Mouse (Mus musculus): ENCODE measurements around the gene Treh.

Gene Treh

DNA sequence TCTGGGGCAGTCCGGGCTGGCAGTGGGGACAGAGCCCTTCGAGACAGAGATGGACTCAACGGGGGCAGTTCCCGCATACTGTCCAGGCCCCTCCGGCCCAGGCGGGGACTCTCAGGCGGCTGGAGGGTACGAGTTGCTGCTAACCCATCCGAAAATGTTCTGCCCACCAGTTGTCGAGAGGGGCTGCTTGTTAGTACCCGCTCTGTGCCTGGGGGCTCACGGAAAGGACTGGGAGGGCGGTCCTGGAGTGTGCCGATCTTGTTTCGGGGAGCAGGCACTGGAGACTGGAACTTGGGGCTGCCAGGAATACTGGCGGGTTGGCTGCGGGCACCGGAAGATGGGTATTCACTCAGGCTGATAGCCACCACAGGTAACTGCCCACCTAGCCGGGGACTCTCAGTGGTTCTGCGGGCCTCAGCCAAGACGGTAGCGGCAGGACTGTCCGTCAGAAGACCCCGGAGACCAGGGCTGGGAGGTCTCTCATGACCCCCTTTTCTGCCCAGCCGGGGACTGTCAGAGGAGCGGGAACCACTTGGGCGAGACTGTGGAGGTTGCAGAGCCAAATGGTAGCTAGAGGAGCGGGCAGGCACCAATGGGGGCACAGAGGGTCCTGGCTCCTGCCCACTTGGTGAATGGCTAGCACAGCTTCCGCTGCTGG, 42.8 kb downstream of the Treh start:
- no peak for DNase-seq (ENCODE audit: low spot score in 2 of 2)

DNA sequence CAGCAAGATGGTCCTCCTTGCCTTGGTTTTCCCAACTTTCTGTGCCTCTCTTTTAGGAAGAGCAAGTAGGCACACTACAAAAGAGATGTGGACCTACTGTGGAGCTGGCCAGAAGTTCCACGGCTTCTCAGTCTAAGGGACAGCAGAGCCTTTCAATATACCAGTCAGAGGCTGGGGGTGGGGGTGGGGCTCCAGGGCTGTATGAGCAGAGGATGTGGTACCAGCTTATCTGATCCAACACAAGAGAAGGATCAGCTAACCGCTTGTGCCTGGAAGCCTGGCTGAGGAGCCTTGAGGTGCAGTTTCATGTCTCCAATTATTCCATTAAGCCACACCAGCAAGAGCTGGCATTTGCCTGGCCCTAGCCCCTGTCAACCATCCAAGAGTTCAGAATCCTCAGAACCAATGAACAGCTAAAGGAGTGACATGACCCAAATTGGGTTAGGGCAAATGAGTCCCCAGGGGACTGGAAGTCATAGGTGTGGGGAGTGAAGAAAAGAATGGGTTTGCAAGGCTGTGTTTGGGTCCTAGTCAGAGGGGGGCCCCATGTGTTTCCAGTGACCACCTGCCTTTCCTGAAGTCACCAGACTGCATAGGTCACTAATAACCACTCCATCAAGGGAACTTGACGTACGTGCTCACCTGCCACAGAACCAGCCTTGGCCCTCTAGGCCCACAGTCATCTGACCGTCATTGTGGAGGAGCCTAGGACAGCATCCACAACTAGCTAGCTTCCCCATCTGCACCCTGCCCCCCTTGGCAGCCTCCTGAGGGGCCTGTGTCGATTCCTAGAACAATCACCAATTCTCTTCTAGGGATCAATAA, 44.2 kb downstream of the Treh start:
- DNase-seq (ENCODE audit: low spot score in 2 of 2) = no peak

GRCm38 (mm10) chr9:44717822-44718242, 44.8 kb downstream of the Treh start:
- DNase-seq (ENCODE audit: low spot score in 2 of 2) = no peak

GRCm38 (mm10) chr9:44718937-44719631, 46.1 kb downstream of the Treh start:
- no peak for DNase-seq (ENCODE audit: low spot score in 2 of 2)

GRCm38 (mm10) chr9:44719632-44720357, 46.8 kb downstream of the Treh start:
- DNase-seq (ENCODE audit: low spot score in 2 of 2) = no peak

- DNase-seq (ENCODE audit: low spot score in 2 of 2) = no peak
Measured at GRCm38 (mm10) chr9:44720358-44721153, 47.5 kb downstream of the Treh start.

DNA sequence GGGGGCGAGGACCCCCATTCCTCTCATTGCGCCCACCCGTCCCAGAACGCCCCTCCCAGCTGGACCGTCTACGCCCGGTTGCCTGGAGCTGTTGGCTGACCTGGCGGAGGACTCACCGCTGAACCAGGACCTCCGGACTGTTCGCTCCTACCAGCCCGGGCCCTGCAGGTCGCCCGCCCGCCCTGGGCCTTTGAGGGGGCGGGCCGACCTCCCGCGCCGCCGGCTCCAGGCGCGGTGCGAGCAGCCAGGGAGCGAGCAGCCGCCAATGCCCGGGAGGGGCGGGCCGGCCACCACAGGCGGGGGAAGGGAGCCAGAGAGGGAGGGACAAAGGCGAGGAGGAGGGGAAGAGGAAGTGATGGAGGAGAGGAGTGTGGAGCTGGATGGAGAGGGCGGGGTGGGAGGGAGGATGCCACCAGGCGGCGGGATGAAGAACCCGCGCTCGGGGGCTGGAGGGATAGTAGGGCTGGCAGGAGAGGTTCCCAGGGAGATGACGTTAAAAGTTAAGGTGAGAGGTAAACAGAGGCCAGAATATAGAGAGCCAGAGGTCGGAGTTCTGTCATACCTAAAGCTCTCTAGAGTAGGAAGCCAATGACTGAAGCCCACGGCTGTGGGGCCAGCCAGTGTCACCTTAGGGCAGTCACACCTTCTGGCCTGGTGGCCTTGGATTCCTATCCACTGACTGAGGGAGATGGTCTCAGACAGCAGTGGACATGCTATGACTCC, 48.3 kb downstream of the Treh start:
- no peak for DNase-seq (ENCODE audit: low spot score in 2 of 2)

DNA sequence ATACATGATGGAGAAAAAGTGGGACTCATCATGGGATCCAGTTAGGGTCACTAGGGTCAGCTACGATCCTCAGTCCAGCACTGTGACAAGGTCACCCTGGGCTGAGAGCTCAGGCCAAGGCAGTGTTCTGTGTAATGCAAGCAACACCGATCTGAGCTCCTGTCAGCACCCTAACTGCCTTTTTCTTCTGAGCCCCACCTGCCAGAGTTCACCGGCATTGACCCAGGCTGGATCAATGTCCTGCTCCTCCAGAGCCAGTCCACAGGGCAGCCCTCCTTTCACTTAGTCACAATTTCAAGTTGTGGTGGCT, 48.8 kb downstream of the Treh start:
- no peak for DNase-seq (ENCODE audit: low spot score in 2 of 2)

GRCm38 (mm10) chr9:44722575-44722974, 49.5 kb downstream of the Treh start:
- no peak for DNase-seq (ENCODE audit: low spot score in 2 of 2)

DNA sequence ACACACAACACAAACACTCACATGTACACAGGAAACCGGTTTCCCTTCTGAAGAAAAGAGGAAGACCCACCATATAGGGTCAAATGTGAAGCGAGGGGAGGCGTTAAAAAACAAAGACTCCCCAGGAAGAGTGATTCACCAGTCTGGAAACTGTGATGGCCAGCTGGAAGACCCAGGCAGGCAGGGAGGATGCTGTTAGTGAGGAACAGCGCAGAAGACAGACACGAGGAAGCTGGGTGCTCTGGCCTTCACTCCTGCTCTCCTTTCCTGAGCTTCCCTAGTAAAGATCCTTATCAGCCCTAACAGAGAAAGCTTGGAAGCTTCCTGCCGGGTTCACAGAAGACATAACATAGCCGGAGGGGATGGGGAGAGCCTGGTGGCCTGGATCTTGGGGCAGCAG, 50.0 kb downstream of the Treh start:
- DNase-seq (ENCODE audit: low spot score in 2 of 2) = no peak

- no peak for DNase-seq (ENCODE audit: low spot score in 2 of 2)
Measured at GRCm38 (mm10) chr9:44723521-44724041, 50.5 kb downstream of the Treh start.

DNA sequence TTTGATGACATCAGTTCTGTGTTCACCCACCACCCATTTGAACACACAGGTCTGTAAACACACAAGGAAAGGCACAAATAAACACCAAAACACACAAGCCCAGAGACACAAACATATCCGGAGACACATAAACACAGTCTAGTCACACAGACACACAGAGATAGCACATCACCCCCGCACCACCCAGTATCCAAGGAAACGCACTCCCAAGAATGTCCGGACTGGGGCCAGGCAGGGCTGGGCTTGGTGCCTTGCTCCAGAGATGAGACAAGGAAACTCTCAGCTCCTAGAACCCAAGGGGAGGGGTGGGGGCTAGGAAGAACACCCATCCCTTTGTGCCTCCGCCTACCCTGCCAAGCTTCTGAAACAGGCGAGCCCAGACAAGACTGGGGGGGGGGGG, 51.2 kb downstream of the Treh start:
- DNase-seq (ENCODE audit: low spot score in 2 of 2) = no peak

GRCm38 (mm10) chr9:44724665-44725064, 51.6 kb downstream of the Treh start:
- no peak for DNase-seq (ENCODE audit: low spot score in 2 of 2)

DNA sequence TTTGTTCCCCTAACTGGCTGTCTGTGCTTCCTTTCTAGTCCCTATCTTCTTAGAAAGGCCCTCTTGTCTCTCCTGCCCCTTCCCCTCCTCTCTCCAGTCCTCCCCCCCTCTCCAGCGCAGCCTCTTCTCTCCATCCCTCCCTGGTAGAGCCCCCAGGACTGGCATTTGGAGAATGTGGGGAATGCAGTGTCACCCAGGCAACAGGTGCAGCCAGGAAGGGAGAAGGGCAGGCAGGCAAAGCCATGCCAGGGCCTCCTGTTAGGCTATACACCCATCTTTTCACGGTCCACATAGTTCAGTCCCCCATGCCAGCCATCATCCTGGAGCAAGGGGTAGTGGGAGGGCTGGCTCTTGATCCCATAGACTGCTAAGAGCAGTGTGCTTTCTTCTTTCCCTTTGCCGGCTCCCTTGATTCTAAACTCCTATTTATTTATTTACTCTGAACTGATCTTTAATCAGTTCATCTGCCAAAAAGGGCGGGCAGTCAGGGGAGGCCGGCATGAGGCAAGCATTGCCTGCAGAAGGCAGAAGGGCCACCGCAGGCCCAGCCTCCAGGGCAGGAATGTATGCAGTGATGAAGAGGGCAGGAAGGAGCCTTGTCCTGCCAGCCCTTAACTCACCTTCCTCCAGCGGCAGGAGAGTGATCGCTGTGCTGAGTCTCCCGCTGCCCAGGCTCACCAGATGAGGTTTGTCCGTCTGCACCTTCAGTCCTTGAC, 53.6 kb downstream of the Treh start:
- no peak for DNase-seq (ENCODE audit: low spot score in 2 of 2)

GRCm38 (mm10) chr9:44727441-44727840, 54.4 kb downstream of the Treh start:
- no peak for DNase-seq (ENCODE audit: low spot score in 2 of 2)

- DNase-seq (ENCODE audit: low spot score in 2 of 2) = no peak
Measured at GRCm38 (mm10) chr9:44732130-44732549, 59.1 kb downstream of the Treh start.

GRCm38 (mm10) chr9:44732921-44733530, 60.0 kb downstream of the Treh start:
- no peak for DNase-seq (ENCODE audit: low spot score in 2 of 2)

- DNase-seq (ENCODE audit: low spot score in 2 of 2) = no peak
Measured at GRCm38 (mm10) chr9:44733671-44734523, 60.9 kb downstream of the Treh start.

Data from thymus, postnatal 10 days (tissue).